Mouse (Mus musculus): ENCODE results near the gene Gsta3. TPM values are rescaled to one million over a fixed set of nuclear protein-coding genes. Genes with fewer than 3 reads are reported as not detected.
"Not testable (repeated sequence)": the region's sequence is repeated elsewhere in the genome, so short reads cannot be mapped to it uniquely, and the experiment has no call there.

Gene Gsta3
- polyA plus RNA-seq, 1 experiment from 2014 or later = 15.6 TPM

- WGBS = 88% methylated on average over 8 of the region's 8 CpGs
- not testable (repeated sequence) for H3K4me1 ChIP-seq (replicated peaks); ATAC-seq; H3K4me3 ChIP-seq (replicated peaks); H3K4me2 ChIP-seq (replicated peaks); H3K9me3 ChIP-seq; H3K36me3 ChIP-seq; H3K9ac ChIP-seq; H3K27me3 ChIP-seq (replicated peaks); H3K27ac ChIP-seq
Measured at GRCm38 (mm10) chr1:21259981-21260380, 19.6 kb downstream of the Gsta3 start.

GRCm38 (mm10) chr1:21262401-21262800, 22.0 kb downstream of the Gsta3 start:
- ATAC-seq = no peak
- Histone ChIP-seq H3K9ac (no peak overlapping the region), H3K4me1 (replicated peaks) (no peaks in the 10 kb centered on the region), H3K27me3 (replicated peaks) (no peaks in the 10 kb centered on the region), H3K27ac (no peak overlapping the region), H3K4me3 (replicated peaks) (no peak overlapping the region), H3K9me3 (no peaks in the 10 kb centered on the region), H3K4me2 (replicated peaks) (no peak overlapping the region), H3K36me3 (no peaks in the 10 kb centered on the region)
- 87% methylated on average over 5 of the region's 5 CpGs for WGBS

DNA sequence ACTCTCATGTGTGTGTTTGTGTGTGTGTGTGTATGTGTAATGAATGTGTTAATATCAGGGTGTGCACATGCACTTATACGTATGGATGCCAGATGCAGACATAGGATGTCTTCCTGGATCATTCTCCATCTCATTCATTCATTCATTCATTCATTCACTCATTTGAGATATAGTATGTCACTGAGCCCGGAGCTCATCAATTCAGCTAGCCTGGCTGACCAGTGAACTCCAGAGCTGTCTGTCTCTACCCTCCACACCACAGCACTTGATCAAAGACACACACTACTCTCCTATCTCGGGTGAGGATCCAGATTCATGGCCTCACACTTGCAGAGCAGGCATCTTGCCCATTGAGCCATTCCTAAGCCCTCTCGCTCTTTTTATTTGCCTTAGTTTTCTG, 23.6 kb downstream of the Gsta3 start:
- Histone ChIP-seq H3K4me1 (replicated peaks) (no peaks in the 10 kb centered on the region), H3K9me3 (no peaks in the 10 kb centered on the region), H3K9ac (no peak overlapping the region), H3K4me2 (replicated peaks) (no peak overlapping the region), H3K27me3 (replicated peaks) (no peaks in the 10 kb centered on the region), H3K36me3 (no peaks in the 10 kb centered on the region), H3K27ac (no peak overlapping the region), H3K4me3 (replicated peaks) (no peak overlapping the region)
- no peak for ATAC-seq
- WGBS = 79% methylated on average over 4 of the region's 4 CpGs

- 78% methylated on average over 8 of the region's 8 CpGs for WGBS
- no peaks in the 10 kb centered on the region for H3K36me3 ChIP-seq
- H3K9ac ChIP-seq = no peak overlapping the region
- no peak overlapping the region for H3K4me3 ChIP-seq (replicated peaks)
- H3K4me2 ChIP-seq (replicated peaks) = no peak overlapping the region
- no peak for ATAC-seq
- H3K9me3 ChIP-seq = no peaks in the 10 kb centered on the region
- H3K27ac ChIP-seq = no peak overlapping the region
- H3K27me3 ChIP-seq (replicated peaks) = no peaks in the 10 kb centered on the region
- H3K4me1 ChIP-seq (replicated peaks) = no peaks in the 10 kb centered on the region
Measured at GRCm38 (mm10) chr1:21264747-21265146, 24.4 kb downstream of the Gsta3 start.

- WGBS = 79% methylated on average over 1 of the region's 1 CpGs
- no peak for ATAC-seq
Measured at GRCm38 (mm10) chr1:21266766-21267165, 26.4 kb downstream of the Gsta3 start.

GRCm38 (mm10) chr1:21267466-21267865, 27.1 kb downstream of the Gsta3 start:
- H3K27me3 ChIP-seq (replicated peaks); H3K9ac ChIP-seq; H3K9me3 ChIP-seq; ATAC-seq; H3K4me3 ChIP-seq (replicated peaks); H3K36me3 ChIP-seq; H3K4me2 ChIP-seq (replicated peaks); H3K27ac ChIP-seq; H3K4me1 ChIP-seq (replicated peaks): not testable (repeated sequence)
- 87% methylated on average over 7 of the region's 7 CpGs for WGBS

More at GRCm38 (mm10) chr1:21266766-21267165, 26.4 kb downstream of the Gsta3 start:
- Histone ChIP-seq H3K9ac (no peak overlapping the region), H3K4me1 (replicated peaks) (no peaks in the 10 kb centered on the region), H3K4me2 (replicated peaks) (no peak overlapping the region), H3K9me3 (no peaks in the 10 kb centered on the region), H3K27ac (no peak overlapping the region), H3K36me3 (no peaks in the 10 kb centered on the region), H3K4me3 (replicated peaks) (no peak overlapping the region), H3K27me3 (replicated peaks) (no peaks in the 10 kb centered on the region)

- Histone ChIP-seq H3K9ac (no peak overlapping the region), H3K4me3 (replicated peaks) (peak overlapping the region; percentile 20), H3K4me2 (replicated peaks) (peak overlapping the region; percentile 57), H3K4me1 (replicated peaks) (no peaks in the 10 kb centered on the region), H3K27ac (no peak overlapping the region), H3K9me3 (no peaks in the 10 kb centered on the region), H3K36me3 (no peaks in the 10 kb centered on the region), H3K27me3 (replicated peaks) (no peaks in the 10 kb centered on the region)
- WGBS = 27% methylated on average over 18 of the region's 18 CpGs
- peak; percentile 87 for ATAC-seq
Measured at GRCm38 (mm10) chr1:21271343-21272055, 31.1 kb downstream of the Gsta3 start.

DNA sequence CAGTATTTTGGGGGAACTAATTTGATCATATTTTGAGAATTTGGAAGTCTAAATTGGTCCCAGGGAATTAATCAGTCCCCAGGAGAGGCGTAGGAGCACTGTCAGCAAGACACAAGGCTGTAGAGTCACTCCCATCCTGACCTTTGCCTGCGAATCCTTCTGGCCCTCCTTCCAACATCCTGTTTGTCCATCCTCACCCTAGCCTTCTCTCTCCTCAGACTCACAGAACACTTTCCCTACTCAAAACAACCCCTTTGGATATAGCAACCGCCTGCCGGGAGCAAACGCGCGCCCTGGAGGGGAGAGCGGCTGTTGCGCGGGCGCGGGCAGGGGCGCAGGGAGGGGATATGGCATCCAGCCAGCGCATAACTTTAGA, 31.7 kb downstream of the Gsta3 start:
- Histone ChIP-seq H3K27me3 (replicated peaks) (no peaks in the 10 kb centered on the region), H3K4me2 (replicated peaks) (peak overlapping the region; percentile 57), H3K4me1 (replicated peaks) (no peaks in the 10 kb centered on the region), H3K27ac (no peak overlapping the region), H3K4me3 (replicated peaks) (peak overlapping the region; percentile 20), H3K9me3 (no peaks in the 10 kb centered on the region), H3K36me3 (no peaks in the 10 kb centered on the region), H3K9ac (no peak overlapping the region)
- peak; percentile 42 for ATAC-seq
- 24% methylated on average over 14 of the region's 14 CpGs for WGBS

GRCm38 (mm10) chr1:21273091-21273490, 32.7 kb downstream of the Gsta3 start:
- no peak overlapping the region for H3K27ac ChIP-seq
- no peaks in the 10 kb centered on the region for H3K9me3 ChIP-seq
- no peaks in the 10 kb centered on the region for H3K4me1 ChIP-seq (replicated peaks)
- no peak overlapping the region for H3K9ac ChIP-seq
- H3K36me3 ChIP-seq = no peaks in the 10 kb centered on the region
- H3K27me3 ChIP-seq (replicated peaks) = no peaks in the 10 kb centered on the region
- no peak overlapping the region for H3K4me3 ChIP-seq (replicated peaks)
- 93% methylated on average over 6 of the region's 6 CpGs for WGBS
- no peak for ATAC-seq
- H3K4me2 ChIP-seq (replicated peaks) = no peak overlapping the region

DNA sequence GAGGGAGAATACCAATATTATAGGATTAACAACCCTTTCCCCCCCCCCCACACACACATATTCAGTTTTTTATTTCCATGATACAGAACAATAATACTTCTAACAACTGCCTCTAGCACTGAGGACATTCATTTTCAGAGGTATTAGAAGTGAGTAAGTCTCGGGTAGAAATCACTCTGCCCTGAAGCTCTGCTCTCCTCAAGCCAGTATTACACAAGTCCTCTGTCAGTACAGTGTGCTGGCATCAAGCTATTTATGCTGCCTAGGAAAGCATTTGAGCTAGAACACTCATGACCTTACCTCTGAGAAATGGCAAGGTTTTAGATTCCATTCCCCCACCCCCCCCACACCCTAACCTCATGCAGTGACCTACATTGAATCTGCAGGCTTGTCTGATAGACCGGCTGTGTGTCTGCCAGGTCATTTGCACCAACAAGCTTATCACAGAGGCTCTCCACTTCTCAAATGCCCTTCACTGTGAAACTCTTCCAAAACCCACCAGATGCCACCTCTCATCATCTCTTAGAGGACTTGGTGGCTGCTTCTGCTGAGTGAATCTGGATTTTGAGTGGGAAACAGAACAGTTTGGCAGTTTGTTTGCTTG, 34.1 kb downstream of the Gsta3 start:
- H3K27ac ChIP-seq = no peak overlapping the region
- H3K9me3 ChIP-seq = no peaks in the 10 kb centered on the region
- no peaks in the 10 kb centered on the region for H3K27me3 ChIP-seq (replicated peaks)
- no peak overlapping the region for H3K4me3 ChIP-seq (replicated peaks)
- H3K36me3 ChIP-seq = no peaks in the 10 kb centered on the region
- H3K9ac ChIP-seq = no peak overlapping the region
- no peak for ATAC-seq
- no peaks in the 10 kb centered on the region for H3K4me1 ChIP-seq (replicated peaks)
- WGBS = 66% methylated on average over 2 of the region's 2 CpGs
- no peak overlapping the region for H3K4me2 ChIP-seq (replicated peaks)

DNA sequence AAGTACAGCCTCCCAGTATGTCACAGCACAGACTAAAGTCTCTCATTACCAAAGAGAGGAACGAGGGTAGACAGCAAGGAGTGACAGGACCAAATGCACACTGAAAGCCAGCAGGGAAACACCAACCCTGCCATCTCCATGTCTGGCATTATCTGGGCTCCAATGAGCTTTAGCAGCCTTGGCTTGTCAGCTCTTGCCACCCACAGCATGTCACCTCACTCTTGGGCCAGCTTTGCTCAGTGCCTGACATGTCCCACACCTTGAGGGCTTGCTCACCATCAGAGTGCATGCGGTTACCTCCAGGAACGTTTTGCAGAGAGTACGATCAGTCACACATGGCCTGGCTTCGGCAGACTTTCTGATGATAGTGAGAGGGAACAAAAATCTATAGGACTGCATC, 35.0 kb downstream of the Gsta3 start:
- H3K27me3 ChIP-seq (replicated peaks); H3K36me3 ChIP-seq; H3K27ac ChIP-seq; H3K4me3 ChIP-seq (replicated peaks); H3K9ac ChIP-seq; H3K9me3 ChIP-seq; ATAC-seq; H3K4me1 ChIP-seq (replicated peaks); H3K4me2 ChIP-seq (replicated peaks): not testable (repeated sequence)
- WGBS = 90% methylated on average over 5 of the region's 5 CpGs

- not testable (repeated sequence) for ATAC-seq
- 30% methylated on average over 2 of the region's 2 CpGs for WGBS
Measured at GRCm38 (mm10) chr1:21276158-21276557, 35.8 kb downstream of the Gsta3 start.

GRCm38 (mm10) chr1:21280306-21280705, 39.9 kb downstream of the Gsta3 start:
- H3K4me3 ChIP-seq (replicated peaks) = no peak overlapping the region
- no peaks in the 10 kb centered on the region for H3K36me3 ChIP-seq
- no peak for ATAC-seq
- no peaks in the 10 kb centered on the region for H3K4me1 ChIP-seq (replicated peaks)
- H3K9ac ChIP-seq = no peak overlapping the region
- H3K27ac ChIP-seq = no peak overlapping the region
- no peaks in the 10 kb centered on the region for H3K27me3 ChIP-seq (replicated peaks)
- WGBS = 80% methylated on average over 2 of the region's 2 CpGs
- H3K4me2 ChIP-seq (replicated peaks) = no peak overlapping the region
- no peaks in the 10 kb centered on the region for H3K9me3 ChIP-seq

More at GRCm38 (mm10) chr1:21276158-21276557, 35.8 kb downstream of the Gsta3 start:
- not testable (repeated sequence) for H3K27ac ChIP-seq; H3K9ac ChIP-seq; H3K27me3 ChIP-seq (replicated peaks); H3K36me3 ChIP-seq; H3K9me3 ChIP-seq; H3K4me2 ChIP-seq (replicated peaks); H3K4me3 ChIP-seq (replicated peaks); H3K4me1 ChIP-seq (replicated peaks)

All from intestine, embryonic 15.5 days (tissue).